Mouse (Mus musculus): Measurements from ENCODE around the gene Tpbg. TPM values are rescaled to one million over a fixed set of nuclear protein-coding genes. Genes with fewer than 3 reads are reported as not detected.
"Not testable (repeated sequence)": the region's sequence is repeated elsewhere in the genome, so short reads cannot be mapped to it uniquely, and the experiment has no call there.

Tpbg gene
- 1 to 10 TPM; 2.7 to 4.2 TPM for total RNA-seq (2021)
- long read RNA-seq, experiment 1, transcript Tpbg-202 (2 exons, 3,481 nt) = major isoform, 6 of 6 reads
- long read RNA-seq, experiment 1, partial matches to known transcripts = 0 of 6 reads
- long read RNA-seq, experiment 1, other reads (novel, unspliced or antisense) = 0 of 6 reads
- long read RNA-seq, experiment 2, partial matches to known transcripts = 0 of 4 reads
- long read RNA-seq, experiment 2, other reads (novel, unspliced or antisense) = 3 of 4 reads

- DNase-seq = peak; percentile 44 to 48
- intact Hi-C loops (cut with DNase I) = no loop called here
These were observed at the start of gene Tpbg for GRCm38 (mm10) chr9:85842351-85843011. Gene Tpbg (plus strand): TSS chr9:85842380.

- intact Hi-C loops (cut with DNase I); DNase-seq: not testable (repeated sequence)
These were observed 40.2 kb upstream of the Tpbg start for GRCm38 (mm10) chr9:85801986-85802385.

- no peak for DNase-seq
- intact Hi-C loops (cut with DNase I) = no loop called here
These were observed 39.6 kb upstream of the Tpbg start for GRCm38 (mm10) chr9:85802563-85802962.

- DNase-seq = no peak
- intact Hi-C loops (cut with DNase I) = no loop called here
These were observed 35.8 kb upstream of the Tpbg start for GRCm38 (mm10) chr9:85806411-85806810.

GRCm38 (mm10) chr9:85809246-85809645 is 32.9 kb upstream of the Tpbg start:
- intact Hi-C loops (cut with DNase I) = no loop called here
- DNase-seq = no peak

- intact Hi-C loops (cut with DNase I) = no loop called here
- no peak for DNase-seq
These were observed 21.4 kb upstream of the Tpbg start for GRCm38 (mm10) chr9:85820829-85821228.

GRCm38 (mm10) chr9:85835521-85836425 is 6.4 kb upstream of the Tpbg start:
- intact Hi-C loops (cut with DNase I) = no loop called here
- no peak for DNase-seq

GRCm38 (mm10) chr9:85839626-85840025 is 2.6 kb upstream of the Tpbg start:
- no peak for DNase-seq
- intact Hi-C loops (cut with DNase I) = no loop called here

- intact Hi-C loops (cut with DNase I) = no loop called here
These were observed 289 bp upstream of the Tpbg start for GRCm38 (mm10) chr9:85841891-85842290.

GRCm38 (mm10) chr9:85843031-85843890 is 1.1 kb downstream of the Tpbg start:
- peak; percentile 54 to 60 for DNase-seq
- intact Hi-C loops (cut with DNase I) = no loop called here

More at GRCm38 (mm10) chr9:85841891-85842290, 289 bp upstream of the Tpbg start:
- DNase-seq = peak; percentile 39 to 47

GRCm38 (mm10) chr9:85843891-85844646 is 1.9 kb downstream of the Tpbg start:
- intact Hi-C loops (cut with DNase I) = no loop called here
- DNase-seq = no peak

- DNase-seq = no peak
- intact Hi-C loops (cut with DNase I) = no loop called here
These were observed 2.4 kb downstream of the Tpbg start for GRCm38 (mm10) chr9:85844647-85844983.

- no peak for DNase-seq
- intact Hi-C loops (cut with DNase I) = no loop called here
These were observed 4.0 kb downstream of the Tpbg start for GRCm38 (mm10) chr9:85846186-85846585.

- no peak for DNase-seq
- intact Hi-C loops (cut with DNase I) = no loop called here
These were observed 12.6 kb downstream of the Tpbg start for GRCm38 (mm10) chr9:85854780-85855179.

- intact Hi-C loops (cut with DNase I) = no loop called here
- no peak for DNase-seq
These were observed 14.3 kb downstream of the Tpbg start for GRCm38 (mm10) chr9:85856511-85856910.

GRCm38 (mm10) chr9:85861065-85861464 is 18.9 kb downstream of the Tpbg start:
- DNase-seq = no peak
- intact Hi-C loops (cut with DNase I) = no loop called here

- no peak for DNase-seq
- intact Hi-C loops (cut with DNase I) = no loop called here
These were observed 20.4 kb downstream of the Tpbg start for GRCm38 (mm10) chr9:85862562-85862961.

- intact Hi-C loops (cut with DNase I) = loop anchor here (5.0 kb wide), 1 partner anchor 579 kb away; no protein-coding TSS in a partner anchor
- DNase-seq = no peak
These were observed 30.7 kb downstream of the Tpbg start for GRCm38 (mm10) chr9:85872908-85873307.

- intact Hi-C loops (cut with DNase I) = no loop called here
- no peak for DNase-seq
These were observed 51.5 kb downstream of the Tpbg start for GRCm38 (mm10) chr9:85893681-85894080.

All from heart, postnatal 14 days (tissue).